Mouse (Mus musculus): ENCODE data around the gene Gpi1. TPM values are rescaled to one million over a fixed set of nuclear protein-coding genes. Genes with fewer than 3 reads are reported as not detected.

Gene Gpi1
- polyA plus RNA-seq (2014; fragmentation: Nextera tagmentation; extraction: Ambion mirVana): 190 and 199 TPM in 2 replicates

- peak within 1 kb of the TSS; percentile 53 for H3K4me2 ChIP-seq (ENCODE audit: low read length)
- ATAC-seq (peak; percentile 50), DNase-seq (ENCODE audit: low spot score) (peak; percentile 87)
- H3K4me1 ChIP-seq (ENCODE audit: control insufficient read depth, insufficient read depth, low read length): peaks cover 12% of the 10 kb centered on the region; the same call in 1 of the 2 replicates
- H3K9ac ChIP-seq (ENCODE audit: low read length): peak within 1 kb of the TSS; percentile 79
- peak within 1 kb of the TSS; percentile 69 for H3K27ac ChIP-seq (ENCODE audit: low read depth, low read length)
- H3K27me3 ChIP-seq (replicated peaks; ENCODE audit: control insufficient read depth, insufficient read depth, low read length): no peaks in the 10 kb centered on the region
- peaks cover 22% of the 10 kb centered on the region for H3K36me3 ChIP-seq (ENCODE audit: control insufficient read depth, insufficient read depth, low read length)
- peak within 1 kb of the TSS; percentile 67 for H3K4me3 ChIP-seq (ENCODE audit: low read depth, low read length)
- under 1% methylated on average over 39 of the region's 39 CpGs for WGBS
- no peaks in the 10 kb centered on the region for H3K9me3 ChIP-seq (replicated peaks; ENCODE audit: control insufficient read depth, low read length)
These were observed at the start of gene Gpi1 for GRCm38 (mm10) chr7:34230116-34230515. Gene Gpi1 (minus strand): TSS chr7:34230336.

GRCm38 (mm10) chr7:34277656-34278055, 47.5 kb upstream of the Gpi1 start:
- 100% methylated on average over 2 of the region's 2 CpGs for WGBS
- H3K36me3 ChIP-seq (ENCODE audit: control insufficient read depth, insufficient read depth, low read length): 0 out of 2 replicates have a peak, but pooled peaks cover 3% of the 10 kb centered on the region
- H3K9me3 ChIP-seq (replicated peaks; ENCODE audit: control insufficient read depth, low read length): no peaks in the 10 kb centered on the region
- H3K4me3 ChIP-seq (ENCODE audit: low read depth, low read length): no peak overlapping the region
- no peak for DNase-seq (ENCODE audit: low spot score)
- H3K4me2 ChIP-seq (ENCODE audit: low read length): no peak overlapping the region
- no peak overlapping the region for H3K9ac ChIP-seq (ENCODE audit: low read length)
- H3K27ac ChIP-seq (ENCODE audit: low read depth, low read length): no peak overlapping the region
- H3K4me1 ChIP-seq (ENCODE audit: control insufficient read depth, insufficient read depth, low read length): no peaks in the 10 kb centered on the region
- no peaks in the 10 kb centered on the region for H3K27me3 ChIP-seq (replicated peaks; ENCODE audit: control insufficient read depth, insufficient read depth, low read length)
- no peak for ATAC-seq

GRCm38 (mm10) chr7:34276066-34276465, 45.9 kb upstream of the Gpi1 start:
- Histone ChIP-seq H3K27ac (ENCODE audit: low read depth, low read length) (no peak overlapping the region), H3K36me3 (ENCODE audit: control insufficient read depth, insufficient read depth, low read length) (no peaks in the 10 kb centered on the region)

GRCm38 (mm10) chr7:34272465-34272864, 42.3 kb upstream of the Gpi1 start:
- ATAC-seq: no peak
- no peaks in the 10 kb centered on the region for H3K9me3 ChIP-seq (replicated peaks; ENCODE audit: control insufficient read depth, low read length)

More at GRCm38 (mm10) chr7:34276066-34276465, 45.9 kb upstream of the Gpi1 start:
- no peak overlapping the region for H3K4me2 ChIP-seq (ENCODE audit: low read length)
- no peak for DNase-seq (ENCODE audit: low spot score)
- no peak overlapping the region for H3K9ac ChIP-seq (ENCODE audit: low read length)
- H3K4me3 ChIP-seq (ENCODE audit: low read depth, low read length): no peak overlapping the region
- H3K9me3 ChIP-seq (replicated peaks; ENCODE audit: control insufficient read depth, low read length): no peaks in the 10 kb centered on the region
- WGBS: 84% methylated on average over 3 of the region's 3 CpGs
- ATAC-seq: no peak
- H3K27me3 ChIP-seq (replicated peaks; ENCODE audit: control insufficient read depth, insufficient read depth, low read length): no peaks in the 10 kb centered on the region
- no peaks in the 10 kb centered on the region for H3K4me1 ChIP-seq (ENCODE audit: control insufficient read depth, insufficient read depth, low read length)

GRCm38 (mm10) chr7:34268463-34268862, 38.3 kb upstream of the Gpi1 start:
- DNase-seq (ENCODE audit: low spot score) (no peak), ATAC-seq (no peak)
- Histone ChIP-seq H3K4me2 (ENCODE audit: low read length) (no peak overlapping the region), H3K4me3 (ENCODE audit: low read depth, low read length) (no peak overlapping the region), H3K27ac (ENCODE audit: low read depth, low read length) (no peak overlapping the region), H3K9ac (ENCODE audit: low read length) (no peak overlapping the region), H3K36me3 (ENCODE audit: control insufficient read depth, insufficient read depth, low read length) (peaks cover 2% of the 10 kb centered on the region; the same call in 1 of the 2 replicates), H3K4me1 (ENCODE audit: control insufficient read depth, insufficient read depth, low read length) (no peaks in the 10 kb centered on the region), H3K9me3 (replicated peaks; ENCODE audit: control insufficient read depth, low read length) (no peaks in the 10 kb centered on the region), H3K27me3 (replicated peaks; ENCODE audit: control insufficient read depth, insufficient read depth, low read length) (no peaks in the 10 kb centered on the region)
- 44% methylated on average over 1 of the region's 1 CpGs for WGBS

More at GRCm38 (mm10) chr7:34272465-34272864, 42.3 kb upstream of the Gpi1 start:
- 72% methylated on average over 4 of the region's 4 CpGs for WGBS
- H3K36me3 ChIP-seq (ENCODE audit: control insufficient read depth, insufficient read depth, low read length): no peaks in the 10 kb centered on the region
- no peak for DNase-seq (ENCODE audit: low spot score)
- H3K27ac ChIP-seq (ENCODE audit: low read depth, low read length): no peak overlapping the region
- no peak overlapping the region for H3K4me2 ChIP-seq (ENCODE audit: low read length)
- no peak overlapping the region for H3K4me3 ChIP-seq (ENCODE audit: low read depth, low read length)
- no peaks in the 10 kb centered on the region for H3K4me1 ChIP-seq (ENCODE audit: control insufficient read depth, insufficient read depth, low read length)
- H3K27me3 ChIP-seq (replicated peaks; ENCODE audit: control insufficient read depth, insufficient read depth, low read length): no peaks in the 10 kb centered on the region
- H3K9ac ChIP-seq (ENCODE audit: low read length): no peak overlapping the region

- Histone ChIP-seq H3K4me3 (ENCODE audit: low read depth, low read length) (no peak overlapping the region), H3K9me3 (replicated peaks; ENCODE audit: control insufficient read depth, low read length) (no peaks in the 10 kb centered on the region), H3K27me3 (replicated peaks; ENCODE audit: control insufficient read depth, insufficient read depth, low read length) (no peaks in the 10 kb centered on the region), H3K4me1 (ENCODE audit: control insufficient read depth, insufficient read depth, low read length) (no peaks in the 10 kb centered on the region), H3K36me3 (ENCODE audit: control insufficient read depth, insufficient read depth, low read length) (peaks cover 16% of the 10 kb centered on the region; the same call in 1 of the 2 replicates), H3K9ac (ENCODE audit: low read length) (no peak overlapping the region), H3K4me2 (ENCODE audit: low read length) (no peak overlapping the region), H3K27ac (ENCODE audit: low read depth, low read length) (no peak overlapping the region)
- DNase-seq (ENCODE audit: low spot score) (no peak), ATAC-seq (no peak)
These were observed 36.3 kb upstream of the Gpi1 start for GRCm38 (mm10) chr7:34266421-34266820.

GRCm38 (mm10) chr7:34265876-34266346, 35.8 kb upstream of the Gpi1 start:
- no peaks in the 10 kb centered on the region for H3K27me3 ChIP-seq (replicated peaks; ENCODE audit: control insufficient read depth, insufficient read depth, low read length)
- H3K4me3 ChIP-seq (ENCODE audit: low read depth, low read length): no peak overlapping the region
- no peaks in the 10 kb centered on the region for H3K9me3 ChIP-seq (replicated peaks; ENCODE audit: control insufficient read depth, low read length)
- H3K9ac ChIP-seq (ENCODE audit: low read length): no peak overlapping the region
- H3K4me2 ChIP-seq (ENCODE audit: low read length): no peak overlapping the region
- DNase-seq (ENCODE audit: low spot score) (peak; percentile 58), ATAC-seq (no peak)
- H3K27ac ChIP-seq (ENCODE audit: low read depth, low read length): no peak overlapping the region
- 61% methylated on average over 5 of the region's 5 CpGs for WGBS
- H3K36me3 ChIP-seq (ENCODE audit: control insufficient read depth, insufficient read depth, low read length): peaks cover 16% of the 10 kb centered on the region; the same call in 1 of the 2 replicates
- H3K4me1 ChIP-seq (ENCODE audit: control insufficient read depth, insufficient read depth, low read length): no peaks in the 10 kb centered on the region

- Histone ChIP-seq H3K9me3 (replicated peaks; ENCODE audit: control insufficient read depth, low read length) (no peaks in the 10 kb centered on the region), H3K36me3 (ENCODE audit: control insufficient read depth, insufficient read depth, low read length) (peaks cover 16% of the 10 kb centered on the region; the same call in 1 of the 2 replicates), H3K4me1 (ENCODE audit: control insufficient read depth, insufficient read depth, low read length) (no peaks in the 10 kb centered on the region), H3K27ac (ENCODE audit: low read depth, low read length) (no peak overlapping the region), H3K9ac (ENCODE audit: low read length) (no peak overlapping the region), H3K27me3 (replicated peaks; ENCODE audit: control insufficient read depth, insufficient read depth, low read length) (no peaks in the 10 kb centered on the region), H3K4me2 (ENCODE audit: low read length) (no peak overlapping the region), H3K4me3 (ENCODE audit: low read depth, low read length) (no peak overlapping the region)
- 94% methylated on average over 5 of the region's 5 CpGs for WGBS
- ATAC-seq (no peak), DNase-seq (ENCODE audit: low spot score) (no peak)
These were observed 33.3 kb upstream of the Gpi1 start for GRCm38 (mm10) chr7:34263437-34263836.

GRCm38 (mm10) chr7:34258407-34258806, 28.3 kb upstream of the Gpi1 start:
- Histone ChIP-seq H3K36me3 (ENCODE audit: control insufficient read depth, insufficient read depth, low read length) (peaks cover 50% of the 10 kb centered on the region), H3K4me2 (ENCODE audit: low read length) (no peak overlapping the region)
- 100% methylated on average over 1 of the region's 1 CpGs for WGBS

More at GRCm38 (mm10) chr7:34258407-34258806, 28.3 kb upstream of the Gpi1 start:
- no peaks in the 10 kb centered on the region for H3K27me3 ChIP-seq (replicated peaks; ENCODE audit: control insufficient read depth, insufficient read depth, low read length)
- no peak overlapping the region for H3K4me3 ChIP-seq (ENCODE audit: low read depth, low read length)
- H3K4me1 ChIP-seq (ENCODE audit: control insufficient read depth, insufficient read depth, low read length): no peaks in the 10 kb centered on the region
- no peak overlapping the region for H3K27ac ChIP-seq (ENCODE audit: low read depth, low read length)
- H3K9me3 ChIP-seq (replicated peaks; ENCODE audit: control insufficient read depth, low read length): no peaks in the 10 kb centered on the region
- no peak for DNase-seq (ENCODE audit: low spot score)
- no peak for ATAC-seq
- no peak overlapping the region for H3K9ac ChIP-seq (ENCODE audit: low read length)

All from forebrain, embryonic 14.5 days (tissue).